Mouse (Mus musculus) left cerebral cortex, postnatal 10 days (tissue): ENCODE measurements around the gene Cd247. TPM values are rescaled to one million over a fixed set of nuclear protein-coding genes. Genes with fewer than 3 reads are reported as not detected.

ENCODE experiments used
- DNase-seq, 2 experiments: peaks; one replicate each; pipeline ENCODE4 v3.0.0; 2021 to 2022; ENCODE audit warnings: low spot score in 2 of 2, mixed read lengths in 1 of 2; ENCODE audit errors: extremely low spot score in 1 of 2
- intact Hi-C: fragments of 180-260 bp; cut with DNase I; formaldehyde crosslinking; loops from one replicate; pipeline ENCODE4 v1.15.1; 2025
- total RNA-seq, 2 experiments: library from RNA; stranded (reverse); gene quantifications; 2 replicates each; pipeline ENCODE4 v1.2.3; 2021

Cd247 gene
- total RNA-seq, 2 experiments from 2014 or later, result not detected

DNA sequence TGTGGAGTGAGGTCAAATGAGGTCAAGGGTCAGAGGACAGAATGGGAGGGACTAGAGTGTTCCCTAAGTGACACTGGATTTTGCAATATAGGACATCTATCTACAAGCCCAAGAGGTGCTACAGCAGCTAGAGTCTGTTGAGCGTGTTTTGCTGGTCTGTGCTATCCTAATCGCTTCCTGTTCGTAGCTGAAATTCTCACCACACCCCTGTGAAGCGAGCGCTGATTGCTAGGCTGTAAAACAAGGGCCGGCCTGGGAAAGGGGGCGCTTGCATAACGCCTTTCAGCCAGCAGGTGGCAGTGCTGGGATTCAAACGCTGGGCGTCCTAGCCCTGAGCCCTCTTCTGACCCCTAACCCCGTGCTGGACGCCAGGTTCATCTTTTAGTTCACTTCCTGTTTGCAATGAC is 17.0 kb upstream of the Cd247 start:
- peak; percentile 28 to 74 for DNase-seq
- intact Hi-C loops, result loop anchor here (10.0 kb wide), 1 partner anchor 593 kb away; no protein-coding TSS in a partner anchor

- DNase-seq, result no peak
- intact Hi-C loops, result loop anchor here (10.0 kb wide), 1 partner anchor 593 kb away; no protein-coding TSS in a partner anchor
Observed at GRCm38 (mm10) chr1:165771998-165772397, 16.5 kb upstream of the Cd247 start.

- peak in 1 of 2 experiments; percentile 67 for DNase-seq
- intact Hi-C loops, result loop anchor here (5.0 to 10.0 kb wide), 2 partner anchors 227 to 589 kb away; partner anchors contain the start of gene Pou2f1
Observed at GRCm38 (mm10) chr1:165775518-165776294, 12.8 kb upstream of the Cd247 start.

DNA sequence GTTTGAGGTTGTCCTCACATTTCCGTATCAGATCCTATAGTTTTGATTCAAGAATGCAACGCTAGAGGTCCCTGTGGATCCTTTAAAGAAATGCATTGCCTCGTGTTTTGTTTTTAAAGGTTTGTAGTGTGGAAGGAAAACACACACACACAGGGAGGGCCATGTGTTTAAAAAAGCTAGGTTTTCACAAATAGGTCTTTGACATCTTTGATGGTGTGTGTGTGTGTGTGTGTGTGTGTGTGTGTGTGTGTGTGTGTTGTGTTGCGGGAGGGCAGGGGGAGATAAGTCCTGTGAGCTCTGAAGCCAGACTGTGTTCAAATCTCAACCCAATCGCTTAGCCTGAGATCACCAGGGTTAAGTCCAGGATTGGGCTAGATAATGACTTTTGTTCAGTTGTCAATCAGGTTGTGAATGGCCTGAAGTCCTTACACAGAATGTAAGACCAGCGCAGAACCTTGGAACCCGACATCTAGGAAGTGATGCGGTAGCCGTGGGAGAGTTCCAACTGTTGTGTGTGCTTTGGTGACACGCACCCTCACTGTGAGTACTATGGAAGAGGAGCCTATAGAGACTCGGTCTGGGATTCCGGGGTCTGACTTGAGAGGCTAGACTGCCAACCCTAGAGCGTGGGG is 8.4 kb upstream of the Cd247 start:
- DNase-seq, result peak in 1 of 2 experiments; percentile 45
- intact Hi-C loops, result loop anchor here (1.0 to 10.0 kb wide), 6 partner anchors 52 to 585 kb away; partner anchors contain the start of gene Pou2f1

GRCm38 (mm10) chr1:165780586-165781111 is 7.8 kb upstream of the Cd247 start:
- intact Hi-C loops, result loop anchor here (1.0 to 5.0 kb wide), 4 partner anchors 52 to 373 kb away; no protein-coding TSS in a partner anchor
- no peak for DNase-seq

DNA sequence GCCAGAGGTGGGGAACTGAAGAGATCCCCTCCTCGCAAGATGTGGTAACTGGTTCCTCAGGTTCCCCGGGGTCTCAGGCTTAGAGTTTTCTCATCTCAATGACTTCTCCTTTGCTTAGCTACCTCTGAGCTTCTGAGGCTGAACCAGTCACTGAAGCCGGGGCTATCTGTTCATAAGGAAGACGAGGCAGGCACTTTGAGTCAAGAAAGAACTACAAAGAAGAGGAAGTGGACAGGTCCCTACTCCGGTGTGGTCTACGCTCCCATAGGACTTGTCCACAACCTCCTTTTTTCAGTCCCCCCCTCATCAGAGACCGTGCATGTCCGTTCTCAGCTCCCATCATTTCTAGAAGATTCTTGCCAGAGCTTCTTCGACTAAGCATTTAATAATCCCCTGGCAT is 7.1 kb upstream of the Cd247 start:
- intact Hi-C loops, result loop anchor here (2.0 to 5.0 kb wide), 3 partner anchors 51 to 185 kb away; no protein-coding TSS in a partner anchor
- no peak for DNase-seq

- intact Hi-C loops, result loop anchor here (2.0 to 5.0 kb wide), 3 partner anchors 50 to 185 kb away; no protein-coding TSS in a partner anchor
- DNase-seq, result no peak
Observed at GRCm38 (mm10) chr1:165781911-165782310, 6.6 kb upstream of the Cd247 start.

- no peak for DNase-seq
- intact Hi-C loops, result no loop called here
Observed at GRCm38 (mm10) chr1:165786296-165786695, 2.2 kb upstream of the Cd247 start.

DNA sequence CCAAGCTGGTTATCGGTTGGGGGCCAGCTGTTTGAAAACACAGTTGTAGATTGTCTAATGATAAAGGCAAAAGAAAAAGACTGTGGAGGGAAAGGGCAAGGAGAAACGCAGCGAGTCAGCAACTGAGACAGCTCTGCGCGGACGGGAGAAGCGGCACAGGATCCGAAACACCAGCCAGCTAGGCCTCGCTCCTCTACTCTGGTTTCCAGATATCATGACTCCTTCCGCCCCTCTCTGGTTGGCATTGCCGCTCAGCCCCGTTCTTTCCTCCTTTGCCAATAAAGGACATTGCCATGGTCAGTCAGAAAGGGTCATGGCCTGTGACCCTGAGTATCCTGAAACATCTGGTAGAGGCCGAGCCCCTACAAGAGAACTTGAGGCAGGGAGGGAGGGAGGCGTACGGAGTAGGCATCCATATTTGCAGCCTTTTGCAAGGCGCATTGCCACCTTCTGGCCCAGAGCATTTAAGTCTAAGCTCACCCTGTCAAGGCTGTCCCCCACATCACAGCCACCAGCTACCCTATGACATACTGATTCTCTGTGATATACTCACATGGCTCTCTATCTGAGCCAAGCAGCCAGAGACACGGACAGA is 682 bp downstream of the Cd247 start:
- intact Hi-C loops, result no loop called here
- DNase-seq, result no peak

- DNase-seq, result no peak
- intact Hi-C loops, result no loop called here
Observed at GRCm38 (mm10) chr1:165789963-165790362, 1.5 kb downstream of the Cd247 start.

GRCm38 (mm10) chr1:165790461-165791210 is 2.2 kb downstream of the Cd247 start:
- intact Hi-C loops, result no loop called here
- DNase-seq, result no peak

GRCm38 (mm10) chr1:165791411-165791810 is 2.9 kb downstream of the Cd247 start:
- DNase-seq, result no peak
- intact Hi-C loops, result no loop called here

GRCm38 (mm10) chr1:165801709-165802310 is 13.3 kb downstream of the Cd247 start:
- intact Hi-C loops, result no loop called here
- no peak for DNase-seq

GRCm38 (mm10) chr1:165803107-165803506 is 14.6 kb downstream of the Cd247 start:
- DNase-seq, result no peak
- intact Hi-C loops, result no loop called here

DNA sequence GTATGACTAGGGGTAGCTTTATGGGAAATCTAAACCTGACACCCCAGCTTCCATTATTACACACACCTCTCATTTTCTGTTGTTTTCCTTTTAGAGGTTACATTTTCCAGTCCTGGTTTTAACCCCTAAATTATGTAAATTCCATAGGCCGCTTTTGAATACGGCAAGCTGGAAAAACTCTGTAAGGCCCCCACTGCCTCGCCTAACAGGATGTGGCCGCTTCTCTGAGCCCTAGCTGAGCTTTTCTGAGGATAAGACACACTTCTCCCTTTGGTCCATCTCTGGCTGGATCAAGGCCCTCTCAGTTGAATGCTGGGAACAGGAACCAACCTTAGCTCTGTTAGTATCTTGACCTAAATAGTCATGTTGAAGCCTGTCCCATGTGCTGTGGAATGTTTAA is 15.7 kb downstream of the Cd247 start:
- intact Hi-C loops, result no loop called here
- no peak for DNase-seq

DNA sequence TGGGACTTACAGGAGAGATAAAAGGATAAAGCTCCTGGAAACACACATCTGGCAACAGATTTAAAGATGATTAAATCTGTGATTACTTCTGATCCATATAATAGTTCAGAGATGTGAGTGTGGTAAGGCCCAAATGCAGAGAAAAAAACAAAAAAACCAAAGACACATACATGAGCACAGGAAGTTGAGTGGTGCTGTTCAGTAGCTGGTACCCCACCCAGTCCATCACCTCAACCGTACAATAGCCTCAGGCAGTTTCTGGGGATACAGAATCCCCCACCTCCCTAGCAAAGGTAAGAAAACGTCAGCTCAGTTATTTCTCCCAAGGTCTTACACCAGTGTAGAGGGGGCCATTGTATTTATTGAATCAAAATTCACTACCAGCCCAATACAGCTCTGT is 22.2 kb downstream of the Cd247 start:
- intact Hi-C loops, result no loop called here

DNA sequence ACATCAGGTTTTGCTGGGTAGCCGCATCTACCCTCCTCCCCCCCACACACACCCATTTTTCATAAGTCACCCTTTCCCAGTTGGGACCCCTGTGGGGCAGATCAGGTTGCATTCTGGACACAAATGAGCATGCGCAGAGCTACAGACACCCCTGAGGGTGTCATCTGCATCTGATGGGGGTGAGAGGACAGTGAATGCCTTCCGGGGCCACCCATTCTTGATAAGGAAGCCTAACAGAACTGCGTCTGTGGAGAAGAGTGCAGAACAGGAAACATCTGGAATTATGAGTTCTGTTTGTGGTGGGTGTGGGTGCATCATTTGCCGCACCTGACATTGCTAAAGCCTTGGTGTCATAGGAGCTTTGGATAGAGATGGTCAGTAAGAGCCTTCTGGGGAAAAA is 22.7 kb downstream of the Cd247 start:
- intact Hi-C loops, result no loop called here
- DNase-seq, result no peak

More for the DNA sequence above, 22.2 kb downstream of the Cd247 start:
- DNase-seq, result no peak

GRCm38 (mm10) chr1:165812775-165813174 is 24.3 kb downstream of the Cd247 start:
- intact Hi-C loops, result no loop called here
- DNase-seq, result no peak
